15 mouse cellular contexts compared by ENCODE assay signal in the genomic region with DNA sequence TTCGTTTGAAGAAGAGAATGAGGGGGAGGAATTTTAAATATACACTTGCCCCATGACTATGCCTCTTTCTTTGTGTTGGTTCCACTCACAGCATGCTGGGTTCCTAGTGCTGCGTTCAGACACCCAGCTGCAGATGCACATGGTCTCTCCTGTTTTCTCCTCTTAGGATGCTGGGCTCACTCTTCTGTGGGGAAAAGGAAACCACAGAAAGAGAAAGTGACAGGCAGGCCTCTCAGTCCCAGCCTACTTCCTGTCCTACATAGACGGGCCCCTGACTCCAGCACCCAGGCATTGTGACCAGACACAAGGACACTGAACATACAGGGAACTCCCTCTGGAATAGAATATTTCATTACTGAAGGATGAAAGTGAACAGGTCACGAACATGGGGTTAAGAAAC. TPM values are rescaled to one million over a fixed set of nuclear protein-coding genes. Genes with fewer than 3 reads are reported as not detected.
DNase-seq lines count a peak whose midpoint lies in the region; ATAC-seq lines count a peak whose summit lies in the region.
"Had no signal": no experiment of that assay in that cellular context is flagged by ENCODE, and none has a peak within 500 bp of the region (broad histone marks: within the 10 kb centered on the region; RNA-seq: fewer than 3 reads in every experiment).

No protein-coding gene starts in this region.

- no peak overlapping the region for H3K4me3 ChIP-seq in heart, embryonic 15.5 days
- no peak overlapping the region for H3K4me3 ChIP-seq in heart, embryonic 12.5 days
- H3K4me3 ChIP-seq in macrophage (ENCODE audit: inconsistent target), result no peak overlapping the region
- no peak overlapping the region for H3K4me3 ChIP-seq in midbrain, embryonic 10.5 days
- H3K4me3 ChIP-seq in intestine, embryonic 16.5 days (ENCODE audit: low read length), result no peak overlapping the region
- no peak overlapping the region for H3K4me3 ChIP-seq in kidney, embryonic 16.5 days (ENCODE audit: low read length)
- H3K4me3 ChIP-seq: embryonic facial prominence, embryonic 15.5 days; liver, embryonic 15.5 days; myocyte had no signal

- no peaks in the 10 kb centered on the region for H3K36me3 ChIP-seq in heart, embryonic 15.5 days
- no peaks in the 10 kb centered on the region for H3K36me3 ChIP-seq in heart, embryonic 12.5 days
- no peaks in the 10 kb centered on the region for H3K36me3 ChIP-seq in macrophage (ENCODE audit: inconsistent target)
- H3K36me3 ChIP-seq in midbrain, embryonic 10.5 days, result no peaks in the 10 kb centered on the region
- no peaks in the 10 kb centered on the region for H3K36me3 ChIP-seq in intestine, embryonic 16.5 days (ENCODE audit: control insufficient read depth, insufficient read depth, low read length)
- H3K36me3 ChIP-seq in kidney, embryonic 16.5 days (ENCODE audit: insufficient read depth, low read length), result no peaks in the 10 kb centered on the region
- H3K36me3 ChIP-seq: embryonic facial prominence, embryonic 15.5 days; liver, embryonic 15.5 days had no signal

- H3K4me2 ChIP-seq in heart, embryonic 15.5 days, result no peak overlapping the region
- no peak overlapping the region for H3K4me2 ChIP-seq in heart, embryonic 12.5 days
- H3K4me2 ChIP-seq in intestine, embryonic 16.5 days (ENCODE audit: low read depth, low read length), result no peak overlapping the region
- H3K4me2 ChIP-seq in kidney, embryonic 16.5 days (replicated peaks; ENCODE audit: low read depth, low read length), result no peak overlapping the region
- H3K4me2 ChIP-seq: embryonic facial prominence, embryonic 15.5 days had no signal

- H3K27ac ChIP-seq in heart, embryonic 15.5 days, result 0 out of 2 replicates have a peak overlapping the region, but pooled peaks have one; percentile 21
- no peak overlapping the region for H3K27ac ChIP-seq in heart, embryonic 12.5 days (ENCODE audit: poor library complexity, severe bottlenecking)
- peak overlapping the region; percentile 28; the same call in 1 of the 2 replicates for H3K27ac ChIP-seq in macrophage
- H3K27ac ChIP-seq in midbrain, embryonic 10.5 days (replicated peaks), result no peak overlapping the region
- H3K27ac ChIP-seq in intestine, embryonic 16.5 days (ENCODE audit: low read length), result no peak overlapping the region
- H3K27ac ChIP-seq in kidney, embryonic 16.5 days (ENCODE audit: low read length), result no peak overlapping the region
- H3K27ac ChIP-seq: embryonic facial prominence, embryonic 15.5 days; liver, embryonic 15.5 days had no signal

- WGBS in heart, embryonic 15.5 days, result 51% methylated on average over 4 of the region's 4 CpGs
- WGBS in heart, embryonic 12.5 days, result 61% methylated on average over 4 of the region's 4 CpGs
- whole genome bisulfite sequencing in macrophage (ENCODE audit: missing documents), result 16% methylated on average over 4 of the region's 4 CpGs
- 75% methylated on average over 4 of the region's 4 CpGs for WGBS in midbrain, embryonic 10.5 days
- 51% methylated on average over 4 of the region's 4 CpGs for WGBS in intestine, embryonic 16.5 days
- 58% methylated on average over 4 of the region's 4 CpGs for WGBS in kidney, embryonic 16.5 days

- no peak for ATAC-seq in heart, embryonic 15.5 days (replicated peaks; ENCODE audit: insufficient number of reproducible peaks, insufficient read depth, low FRiP score, low read depth)
- ATAC-seq in heart, embryonic 12.5 days (ENCODE audit: insufficient number of reproducible peaks, low FRiP score), result no peak
- ATAC-seq in intestine, embryonic 16.5 days, result no peak
- ATAC-seq in kidney, embryonic 16.5 days (ENCODE audit: low FRiP score, low TSS enrichment), result no peak
- ATAC-seq: forebrain, embryonic 14.5 days had no signal

- no peaks in the 10 kb centered on the region for H3K9me3 ChIP-seq in heart, embryonic 15.5 days (replicated peaks)
- 0 out of 2 replicates have a peak, but pooled peaks cover 4% of the 10 kb centered on the region for H3K9me3 ChIP-seq in heart, embryonic 12.5 days (replicated peaks)
- H3K9me3 ChIP-seq in midbrain, embryonic 10.5 days (replicated peaks), result no peaks in the 10 kb centered on the region
- H3K9me3 ChIP-seq in intestine, embryonic 16.5 days (ENCODE audit: control insufficient read depth, low read length), result no peaks in the 10 kb centered on the region
- H3K9me3 ChIP-seq in kidney, embryonic 16.5 days (ENCODE audit: low read length), result no peaks in the 10 kb centered on the region
- H3K9me3 ChIP-seq: embryonic facial prominence, embryonic 15.5 days; liver, embryonic 15.5 days had no signal

- DNase-seq in brain, adult 2 months (ENCODE audit: low read depth, low spot score), result peak; percentile 43
- peak; percentile 46 to 61 for DNase-seq in thymus, postnatal 10 days (ENCODE audit: low spot score in 2 of 2)
- no peak for DNase-seq in midbrain, embryonic 10.5 days (ENCODE audit: low spot score)
- DNase-seq: cerebellum, postnatal 36 days; gastrocnemius, postnatal 25 days; kidney, postnatal 4 days had no signal

- H3K79me2 ChIP-seq in macrophage (ENCODE audit: inconsistent target), result no peaks in the 10 kb centered on the region

- H3K9ac ChIP-seq in heart, embryonic 15.5 days, result no peak overlapping the region
- H3K9ac ChIP-seq in heart, embryonic 12.5 days, result no peak overlapping the region
- no peak overlapping the region for H3K9ac ChIP-seq in intestine, embryonic 16.5 days (ENCODE audit: low read depth, low read length)
- H3K9ac ChIP-seq in kidney, embryonic 16.5 days (replicated peaks; ENCODE audit: low read length), result no peak overlapping the region
- H3K9ac ChIP-seq: embryonic facial prominence, embryonic 15.5 days; liver, embryonic 15.5 days had no signal

- 0 out of 2 replicates have a peak, but pooled peaks cover 3% of the 10 kb centered on the region for H3K4me1 ChIP-seq in heart, embryonic 15.5 days (replicated peaks)
- peaks cover 5% of the 10 kb centered on the region for H3K4me1 ChIP-seq in heart, embryonic 12.5 days (replicated peaks)
- no peaks in the 10 kb centered on the region for H3K4me1 ChIP-seq in midbrain, embryonic 10.5 days
- no peaks in the 10 kb centered on the region for H3K4me1 ChIP-seq in intestine, embryonic 16.5 days (ENCODE audit: control insufficient read depth, insufficient read depth, low read length)
- peaks cover 9% of the 10 kb centered on the region for H3K4me1 ChIP-seq in kidney, embryonic 16.5 days (ENCODE audit: insufficient read depth, low read length)
- H3K4me1 ChIP-seq: embryonic facial prominence, embryonic 15.5 days had no signal

- H3K27me3 ChIP-seq in heart, embryonic 15.5 days, result no peaks in the 10 kb centered on the region
- no peaks in the 10 kb centered on the region for H3K27me3 ChIP-seq in heart, embryonic 12.5 days (replicated peaks)
- H3K27me3 ChIP-seq in midbrain, embryonic 10.5 days (ENCODE audit: low read depth, poor library complexity, severe bottlenecking), result no peaks in the 10 kb centered on the region
- no peaks in the 10 kb centered on the region for H3K27me3 ChIP-seq in intestine, embryonic 16.5 days (replicated peaks; ENCODE audit: control insufficient read depth, insufficient read depth, low read length)
- H3K27me3 ChIP-seq in kidney, embryonic 16.5 days (ENCODE audit: insufficient read depth, low read length), result no peaks in the 10 kb centered on the region
- H3K27me3 ChIP-seq: embryonic facial prominence, embryonic 15.5 days; liver, embryonic 15.5 days had no signal

RNA-seq across cellular contexts. Expression of a gene that starts 15.5 kb away (rescaled TPM):
- 0.58 and 1.7 TPM in 2 replicates for polyA plus RNA-seq in heart, embryonic 15.5 days (2015; fragmentation: Nextera tagmentation; extraction: Ambion mirVana)
- 0.42 and 0.55 TPM in 2 replicates for polyA plus RNA-seq in heart, embryonic 12.5 days (2016; fragmentation: Nextera tagmentation; extraction: Ambion mirVana)
- under 1 TPM in 2 of 26 experiments, not detected in 24; 0.45 to 0.46 TPM for total RNA-seq in macrophage (2018; cell fraction: chromatin; rRNA removed)
- total RNA-seq in macrophage (2018; cell fraction: cytosol; rRNA removed), result under 1 TPM in 8 of 26 experiments, not detected in 18; 0.05 to 0.19 (median 0.07) TPM
- total RNA-seq in macrophage (2018; cell fraction: nucleus; rRNA removed), result under 1 TPM in 11 of 26 experiments, not detected in 15; 0.20 to 0.69 (median 0.29) TPM
- polyA plus RNA-seq in macrophage (2018), result 0.07 TPM in 1 of 3 replicates, not detected in the others
- polyA plus RNA-seq in midbrain, embryonic 10.5 days (2016; fragmentation: Nextera tagmentation; extraction: Ambion mirVana), result 0.22 and 0.36 TPM in 2 replicates
- polyA plus RNA-seq in intestine, embryonic 16.5 days (2015; fragmentation: Nextera tagmentation; extraction: Ambion mirVana), result 0.44 and 0.68 TPM in 2 replicates
- polyA plus RNA-seq in kidney, embryonic 16.5 days (2015; fragmentation: Nextera tagmentation; extraction: Ambion mirVana), result 0.27 and 0.75 TPM in 2 replicates
- polyA plus RNA-seq: myocyte had no signal

RNA-seq across cellular contexts. Expression of a gene that starts 19.7 kb away (rescaled TPM):
- 1.7 and 3.6 TPM in 2 replicates for polyA plus RNA-seq in heart, embryonic 15.5 days (2015; fragmentation: Nextera tagmentation; extraction: Ambion mirVana)
- 1.5 and 1.8 TPM in 2 replicates for polyA plus RNA-seq in heart, embryonic 12.5 days (2016; fragmentation: Nextera tagmentation; extraction: Ambion mirVana)
- 100 to 1,000 TPM in 16 of 26 experiments, 10 to 100 TPM in 10; 17.9 to 559 (median 182) TPM for total RNA-seq in macrophage (2018; cell fraction: chromatin; rRNA removed)
- total RNA-seq in macrophage (2018; cell fraction: cytosol; rRNA removed), result 100 to 1,000 TPM in 14 of 26 experiments, 10 to 100 TPM in 12; 30.2 to 460 (median 206) TPM
- total RNA-seq in macrophage (2018; cell fraction: nucleus; rRNA removed), result 100 to 1,000 TPM in 15 of 26 experiments, 10 to 100 TPM in 11; 29.9 to 507 (median 257) TPM
- 14.8 to 76.4 TPM (median 35.5 TPM) in 3 replicates for polyA plus RNA-seq in macrophage (2018)
- polyA plus RNA-seq in midbrain, embryonic 10.5 days (2016; fragmentation: Nextera tagmentation; extraction: Ambion mirVana), result 0.38 and 0.94 TPM in 2 replicates
- polyA plus RNA-seq in intestine, embryonic 16.5 days (2015; fragmentation: Nextera tagmentation; extraction: Ambion mirVana), result 2.6 and 2.8 TPM in 2 replicates
- polyA plus RNA-seq in kidney, embryonic 16.5 days (2015; fragmentation: Nextera tagmentation; extraction: Ambion mirVana), result 2.8 and 3.0 TPM in 2 replicates

RNA-seq across cellular contexts. Expression of a gene that starts 42.6 kb away (rescaled TPM):
- polyA plus RNA-seq in heart, embryonic 15.5 days (2015; fragmentation: Nextera tagmentation; extraction: Ambion mirVana), result 5.6 and 7.2 TPM in 2 replicates
- polyA plus RNA-seq in heart, embryonic 12.5 days (2016; fragmentation: Nextera tagmentation; extraction: Ambion mirVana), result 6.1 and 6.5 TPM in 2 replicates
- 1 to 10 TPM in 18 of 26 experiments, under 1 TPM in 8; 0.44 to 6.1 (median 1.9) TPM for total RNA-seq in macrophage (2018; cell fraction: chromatin; rRNA removed)
- 1 to 10 TPM in 25 of 26 experiments, under 1 TPM in 1; 0.80 to 3.4 (median 2.2) TPM for total RNA-seq in macrophage (2018; cell fraction: cytosol; rRNA removed)
- total RNA-seq in macrophage (2018; cell fraction: nucleus; rRNA removed), result 1 to 10 TPM in 25 of 26 experiments, under 1 TPM in 1; 0.85 to 8.0 (median 2.4) TPM
- 1.2 to 2.8 TPM (median 2.5 TPM) in 3 replicates for polyA plus RNA-seq in macrophage (2018)
- polyA plus RNA-seq in midbrain, embryonic 10.5 days (2016; fragmentation: Nextera tagmentation; extraction: Ambion mirVana), result 8.5 and 8.8 TPM in 2 replicates
- polyA plus RNA-seq in intestine, embryonic 16.5 days (2015; fragmentation: Nextera tagmentation; extraction: Ambion mirVana), result 13.4 and 14.8 TPM in 2 replicates
- polyA plus RNA-seq in kidney, embryonic 16.5 days (2015; fragmentation: Nextera tagmentation; extraction: Ambion mirVana), result 12.8 and 13.6 TPM in 2 replicates

Comparison
In these comparisons a context has a peak if more than half of its experiments do, and no peak if none do; other contexts are left out.
1. H3K27ac ChIP-seq: peak in heart, embryonic 15.5 days (single experiment) and macrophage (single experiment); none in heart, embryonic 12.5 days (single experiment), midbrain, embryonic 10.5 days (single experiment), intestine, embryonic 16.5 days (single experiment) and kidney, embryonic 16.5 days (single experiment).